Mouse (Mus musculus) CH12.LX (cell line): ENCODE results near the gene Olfr1344.

Experiments used
- CTCF ChIP-seq, 2 experiments: IDR thresholded peaks in 1 of 2; conservative IDR thresholded peaks in 1 of 2; 2 replicates each; pipeline ENCODE4 v1.5.1; 2011 to 2012; ENCODE audit warnings: low read depth in 2 of 2, low read length in 2 of 2, improper control_type of control experiment in 1 of 2, inconsistent platforms in 1 of 2, mild to moderate bottlenecking in 1 of 2, moderate library complexity in 1 of 2
- E2F4 ChIP-seq: IDR thresholded peaks from 2 replicates; pipeline ENCODE4 v1.6.1; 2011; ENCODE audit warnings: low read depth, low read length, improper control_type of control experiment; ENCODE audit not compliant: insufficient replicate concordance
- EP300 ChIP-seq: IDR thresholded peaks from 2 replicates; pipeline ENCODE4 v1.6.1; 2011; ENCODE audit warnings: low read length, improper control_type of control experiment
- GABPA ChIP-seq: IDR thresholded peaks from 2 replicates; pipeline ENCODE4 v1.6.1; 2012; ENCODE audit warnings: low read depth, low read length, improper control_type of control experiment, inconsistent platforms; ENCODE audit not compliant: insufficient replicate concordance
- JUN ChIP-seq: IDR thresholded peaks from 2 replicates; pipeline ENCODE4 v1.6.1; 2011; ENCODE audit warnings: low read depth, mild to moderate bottlenecking, low read length, improper control_type of control experiment, moderate library complexity; ENCODE audit not compliant: insufficient read depth
- MYC ChIP-seq: IDR thresholded peaks from 2 replicates; pipeline ENCODE4 v1.6.1; 2011; ENCODE audit warnings: low read depth, mild to moderate bottlenecking, improper control_type of control experiment, low read length
- NELFE ChIP-seq: IDR thresholded peaks from 2 replicates; pipeline ENCODE4 v1.6.1; 2011; ENCODE audit warnings: low read depth, low read length, improper control_type of control experiment
- POLR2A ChIP-seq: IDR thresholded peaks from 2 replicates; pipeline ENCODE4 v1.6.1; 2011; ENCODE audit warnings: low read depth, mild to moderate bottlenecking, improper control_type of control experiment, low read length
- RAD21 ChIP-seq: IDR thresholded peaks from 2 replicates; pipeline ENCODE4 v1.6.1; 2011; ENCODE audit warnings: low read depth, mild to moderate bottlenecking, low read length, improper control_type of control experiment, moderate library complexity
- USF1 ChIP-seq: IDR thresholded peaks from 2 replicates; pipeline ENCODE4 v1.6.1; 2014; ENCODE audit warnings: low read depth, mild to moderate bottlenecking, inconsistent platforms, low read length, improper control_type of control experiment
- ZKSCAN1 ChIP-seq: IDR thresholded peaks from 2 replicates; pipeline ENCODE4 v1.6.1; 2012; ENCODE audit warnings: low read depth, inconsistent platforms, low read length, improper control_type of control experiment, borderline replicate concordance

DNA sequence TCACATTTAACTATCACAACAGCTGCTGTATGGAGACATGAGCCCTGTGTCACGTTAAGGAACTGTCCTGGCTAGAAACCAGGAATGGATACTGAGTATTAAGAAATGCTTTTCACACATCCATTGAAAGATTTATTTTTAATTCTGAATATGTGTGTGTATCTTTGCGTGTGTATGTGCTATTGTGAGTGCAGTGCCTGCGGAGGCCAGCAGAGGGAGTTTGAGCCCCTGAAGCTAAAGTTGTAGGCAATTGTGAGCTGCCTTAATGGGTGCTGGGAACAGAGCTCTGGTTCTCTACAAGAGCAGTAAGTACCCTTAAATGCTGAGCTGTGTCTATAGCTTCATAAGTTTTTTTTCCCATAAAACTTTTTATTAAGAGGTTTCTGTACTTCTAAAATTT is 9.1 kb upstream of the Olfr1344 start:
- TF ChIP-seq CTCF (conservative IDR thresholded peaks at IDR 0.05 in 1 of 2, IDR thresholded peaks at IDR 0.05 in 1 of 2; ENCODE audit: low read depth in 2 of 2, low read length in 2 of 2) (peak in 1 of 2 experiments; percentile 25; a peak in 2 of 4 replicates), EP300 (no peak), MYC (no peak), GABPA (no peak), E2F4 (no peak), JUN (no peak), POLR2A (no peak), USF1 (no peak), NELFE (no peak), ZKSCAN1 (no peak), RAD21 (no peak)
